Mouse (Mus musculus) heart, adult 10 weeks (tissue): ENCODE data around the gene Cyp2d10. TPM values are rescaled to one million over a fixed set of nuclear protein-coding genes. Genes with fewer than 3 reads are reported as not detected.

Source experiments
- polyA plus RNA-seq: library from polyadenylated mRNA; stranded (reverse); fragments of 350-450 nt; fragmentation: Illumina TruSeq; extraction: RNeasy Lipid Tissue Mini Kit (QIAGEN cat#74804); gene quantifications from one replicate; pipeline ENCODE4 v1.2.3, GENCODE M21; 2014; ENCODE audit warnings: low read depth, low replicate concordance

Gene Cyp2d10
- polyA plus RNA-seq, result 1.6 TPM

GRCm38 (mm10) chr15:82406981-82407380, at the start of gene Cyp2d10:
Gene Cyp2d10, minus strand, starts transcription at chr15:82407195.

GRCm38 (mm10) chr15:82433137-82433536, 26.1 kb upstream of the Cyp2d10 start, which contains the start of gene Cyp2d9:
Gene Cyp2d9, plus strand, starts transcription at chr15:82433437.

GRCm38 (mm10) chr15:82393922-82394321, 13.1 kb downstream of the Cyp2d10 start, which contains the start of gene Cyp2d11:
Gene Cyp2d11, minus strand, starts transcription at chr15:82394022.

GRCm38 (mm10) chr15:82379871-82380713, 26.9 kb downstream of the Cyp2d10 start, which contains the start of gene Cyp2d22:
Gene Cyp2d22, minus strand, starts transcription at chr15:82380260.

GRCm38 (mm10) chr15:82354126-82354945, 52.7 kb downstream of the Cyp2d10 start, which contains the start of gene Ndufa6:
Gene Ndufa6, minus strand, starts transcription at chr15:82354322.

Other genes with a start within 250 kb of the Cyp2d10 start
- gene Shisa8, start 194.4 kb downstream of the Cyp2d10 start, polyA plus RNA-seq, result not detected
- not detected for gene Tnfrsf13c, start 182.8 kb downstream of the Cyp2d10 start, polyA plus RNA-seq
- gene Cenpm, start 162.4 kb downstream of the Cyp2d10 start, polyA plus RNA-seq, result 0.99 TPM
- gene 1500009C09Rik, start 154.8 kb downstream of the Cyp2d10 start, polyA plus RNA-seq, result not detected
- gene Sept3, start 132.3 kb downstream of the Cyp2d10 start, polyA plus RNA-seq, result 1.5 TPM
- not detected for gene Wbp2nl, start 108.2 kb downstream of the Cyp2d10 start, polyA plus RNA-seq
- gene Naga, start 68.3 kb downstream of the Cyp2d10 start, polyA plus RNA-seq, result 35.5 TPM
- 1.4 TPM for gene Pheta2, start 68.3 kb downstream of the Cyp2d10 start, polyA plus RNA-seq
- 252 TPM for gene Smdt1, start 68.2 kb downstream of the Cyp2d10 start, polyA plus RNA-seq
- 848 TPM for gene Ndufa6, start 52.9 kb downstream of the Cyp2d10 start, polyA plus RNA-seq
- gene Cyp2d22, start 26.9 kb downstream of the Cyp2d10 start, polyA plus RNA-seq, result 38.5 TPM
- not detected for gene Cyp2d11, start 13.2 kb downstream of the Cyp2d10 start, polyA plus RNA-seq
- not detected for gene Cyp2d9, start 26.2 kb upstream of the Cyp2d10 start, polyA plus RNA-seq
- gene Cyp2d12, start 147.9 kb upstream of the Cyp2d10 start, polyA plus RNA-seq, result not detected
- not detected for gene Cyp2d34, start 213.8 kb upstream of the Cyp2d10 start, polyA plus RNA-seq